Comparison of ENCODE assay signal across 21 mouse cellular contexts in the genomic region with DNA sequence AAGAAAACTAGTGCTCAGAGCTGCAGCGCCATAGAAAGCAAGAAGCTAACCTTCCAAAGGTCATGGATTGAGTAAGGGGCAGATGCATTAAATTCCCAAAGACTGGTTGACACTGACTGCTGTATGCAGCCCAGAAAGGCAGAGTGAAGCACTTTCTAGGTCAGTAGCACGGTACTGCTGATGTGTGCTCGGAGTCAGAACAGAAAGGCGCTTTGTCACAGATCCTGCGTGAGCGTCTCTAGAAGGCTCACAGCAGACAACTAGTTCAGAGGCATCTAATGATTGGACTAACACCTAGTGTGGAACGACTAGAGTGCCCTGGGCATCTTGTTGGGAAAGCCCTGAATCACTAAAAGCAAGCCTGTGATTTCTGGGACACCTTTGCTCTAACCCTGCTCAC. TPM values are rescaled to one million over a fixed set of nuclear protein-coding genes. Genes with fewer than 3 reads are reported as not detected.
"Had no signal": no experiment of that assay in that cellular context is flagged by ENCODE, and none has a peak within 500 bp of the region (broad histone marks: within the 10 kb centered on the region; RNA-seq: fewer than 3 reads in every experiment).

No protein-coding gene starts in this region.

- DNase-seq: liver, postnatal 0 days; lung, adult 2 months; lung, postnatal 14 days; lung, postnatal 36 days; retina, postnatal 1 day; right cerebral cortex, adult 18-20 months; right cerebral cortex, postnatal 25 days; right cerebral cortex, postnatal 4 days; spleen, adult 18-20 months; thymus, adult 18-20 months; thymus, postnatal 14 days; thymus, postnatal 36 days had no signal

- H3K4me3 ChIP-seq: liver, embryonic 15.5 days; lung, embryonic 15.5 days; megakaryocyte, embryonic 14.5 days; midbrain, embryonic 13.5 days; myocyte; neural tube, embryonic 12.5 days; neural tube, embryonic 15.5 days had no signal

- H3K27ac ChIP-seq: liver, embryonic 15.5 days; lung, embryonic 15.5 days; macrophage; midbrain, embryonic 13.5 days; neural tube, embryonic 12.5 days; neural tube, embryonic 15.5 days had no signal

RNA-seq across cellular contexts. Expression of a gene that starts 56.1 kb away (rescaled TPM):
- total RNA-seq: megakaryocyte progenitor cell, adult 5-6 weeks had no signal
